ENCODE assay signal across 10 mouse cellular contexts in the genomic region with DNA sequence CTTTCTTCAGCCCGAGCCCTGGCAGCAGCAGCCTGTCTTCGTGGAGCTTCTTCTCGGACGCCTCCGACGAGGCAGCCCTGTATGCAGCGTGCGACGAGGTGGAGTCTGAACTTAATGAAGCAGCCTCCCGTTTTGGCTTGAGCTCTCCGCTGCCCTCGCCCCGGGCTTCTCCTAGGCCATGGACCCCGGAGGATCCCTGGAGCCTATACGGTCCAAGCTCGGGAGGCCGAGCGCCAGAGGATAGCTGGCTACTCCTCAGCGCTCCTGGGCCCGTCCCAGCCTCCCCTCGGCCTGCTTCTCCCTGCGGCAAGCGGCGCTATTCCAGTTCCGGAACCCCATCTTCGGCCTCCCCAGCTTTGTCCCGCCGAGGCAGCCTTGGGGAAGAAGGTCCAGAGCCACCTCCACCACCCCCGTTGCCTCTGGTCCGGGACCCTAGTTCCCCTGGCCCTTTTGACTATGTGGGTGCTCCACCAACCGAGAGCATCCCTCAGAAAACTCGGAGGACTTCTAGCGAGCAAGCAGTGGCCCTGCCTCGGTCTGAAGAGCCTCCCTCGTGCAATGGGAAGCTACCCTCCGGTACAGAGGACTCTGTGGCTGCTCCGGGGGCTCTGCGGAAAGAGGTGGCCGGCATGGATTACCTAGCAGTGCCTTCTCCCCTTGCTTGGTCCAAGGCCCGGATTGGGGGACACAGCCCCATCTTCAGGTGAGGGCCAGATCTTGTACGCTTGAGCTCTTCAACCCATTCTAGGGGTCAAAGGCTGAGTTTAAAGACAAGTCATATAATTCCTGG. TPM values are rescaled to one million over a fixed set of nuclear protein-coding genes. Genes with fewer than 3 reads are reported as not detected.
DNase-seq lines count a peak whose midpoint lies in the region; ATAC-seq and TF ChIP-seq lines count a peak whose summit lies in the region.
"Had no signal": no experiment of that assay in that cellular context is flagged by ENCODE, and none has a peak within 500 bp of the region (broad histone marks: within the 10 kb centered on the region; RNA-seq: fewer than 3 reads in every experiment).

No protein-coding gene starts in this region.

- peak overlapping the region; percentile 86 for H3K4me3 ChIP-seq in embryonic facial prominence, embryonic 13.5 days
- H3K4me3 ChIP-seq in heart, embryonic 15.5 days: peak overlapping the region; percentile 67
- H3K4me3 ChIP-seq in limb, embryonic 15.5 days: peak overlapping the region; percentile 72
- peak overlapping the region; percentile 52 for H3K4me3 ChIP-seq in stomach, postnatal 0 days (ENCODE audit: low read depth, low read length)

- H3K27me3 ChIP-seq in embryonic facial prominence, embryonic 13.5 days: no peaks in the 10 kb centered on the region
- peaks cover 18% of the 10 kb centered on the region for H3K27me3 ChIP-seq in heart, embryonic 15.5 days
- no peaks in the 10 kb centered on the region for H3K27me3 ChIP-seq in limb, embryonic 15.5 days
- H3K27me3 ChIP-seq in stomach, postnatal 0 days (ENCODE audit: control insufficient read depth, insufficient read depth, low read length): no peaks in the 10 kb centered on the region

- H3K36me3 ChIP-seq in embryonic facial prominence, embryonic 13.5 days: peaks cover 55% of the 10 kb centered on the region
- H3K36me3 ChIP-seq in heart, embryonic 15.5 days: no peaks in the 10 kb centered on the region
- peaks cover 47% of the 10 kb centered on the region for H3K36me3 ChIP-seq in limb, embryonic 15.5 days
- H3K36me3 ChIP-seq in stomach, postnatal 0 days (ENCODE audit: control insufficient read depth, insufficient read depth, low read length): 0 out of 2 replicates have a peak, but pooled peaks cover 4% of the 10 kb centered on the region

- peak overlapping the region; percentile 97 for H3K9ac ChIP-seq in embryonic facial prominence, embryonic 13.5 days
- H3K9ac ChIP-seq in heart, embryonic 15.5 days: peak overlapping the region; percentile 63; the same call in 1 of the 2 replicates
- H3K9ac ChIP-seq in limb, embryonic 15.5 days: peak overlapping the region; percentile 82
- H3K9ac ChIP-seq in stomach, postnatal 0 days (ENCODE audit: low read length): peak overlapping the region; percentile 45

- TF ChIP-seq CTCF in stomach, postnatal 0 days (IDR thresholded peaks at IDR 0.05; ENCODE audit: low read depth): no peak

- WGBS in embryonic facial prominence, embryonic 13.5 days: 8% methylated on average over 41 of the region's 41 CpGs
- WGBS in heart, embryonic 15.5 days: 21% methylated on average over 41 of the region's 41 CpGs
- 13% methylated on average over 41 of the region's 41 CpGs for WGBS in limb, embryonic 15.5 days
- 30% methylated on average over 41 of the region's 41 CpGs for WGBS in stomach, postnatal 0 days

- peak overlapping the region; percentile 94 for H3K4me2 ChIP-seq in embryonic facial prominence, embryonic 13.5 days
- peak overlapping the region; percentile 87 for H3K4me2 ChIP-seq in heart, embryonic 15.5 days
- H3K4me2 ChIP-seq in limb, embryonic 15.5 days: peak overlapping the region; percentile 75
- H3K4me2 ChIP-seq in stomach, postnatal 0 days (replicated peaks; ENCODE audit: low read depth): peak overlapping the region; percentile 86

- no peaks in the 10 kb centered on the region for H3K9me3 ChIP-seq in embryonic facial prominence, embryonic 13.5 days
- H3K9me3 ChIP-seq in heart, embryonic 15.5 days (replicated peaks): no peaks in the 10 kb centered on the region
- no peaks in the 10 kb centered on the region for H3K9me3 ChIP-seq in limb, embryonic 15.5 days
- no peaks in the 10 kb centered on the region for H3K9me3 ChIP-seq in stomach, postnatal 0 days (ENCODE audit: control insufficient read depth, low read length)

- H3K4me1 ChIP-seq in embryonic facial prominence, embryonic 13.5 days: peaks cover 63% of the 10 kb centered on the region
- peaks cover 51% of the 10 kb centered on the region for H3K4me1 ChIP-seq in heart, embryonic 15.5 days (replicated peaks)
- peaks cover 49% of the 10 kb centered on the region for H3K4me1 ChIP-seq in limb, embryonic 15.5 days
- H3K4me1 ChIP-seq in stomach, postnatal 0 days (replicated peaks; ENCODE audit: control insufficient read depth, insufficient read depth): no peaks in the 10 kb centered on the region

- TF ChIP-seq EP300 in stomach, postnatal 0 days (optimal IDR thresholded peaks at IDR 0.05): no peak

- ATAC-seq in embryonic facial prominence, embryonic 13.5 days (ENCODE audit: insufficient number of reproducible peaks, insufficient read depth, low FRiP score, low TSS enrichment, low read depth): no peak
- no peak for ATAC-seq in heart, embryonic 15.5 days (replicated peaks; ENCODE audit: insufficient number of reproducible peaks, insufficient read depth, low FRiP score, low read depth)
- no peak for ATAC-seq in limb, embryonic 15.5 days (ENCODE audit: insufficient number of reproducible peaks, low FRiP score, low TSS enrichment, low read depth)
- ATAC-seq in stomach, postnatal 0 days (ENCODE audit: low FRiP score, low TSS enrichment): no peak

- peak overlapping the region; percentile 100 for H3K27ac ChIP-seq in embryonic facial prominence, embryonic 13.5 days
- H3K27ac ChIP-seq in heart, embryonic 15.5 days: no peak overlapping the region
- peak overlapping the region; percentile 99 for H3K27ac ChIP-seq in limb, embryonic 15.5 days
- H3K27ac ChIP-seq in stomach, postnatal 0 days (replicated peaks): peak overlapping the region; percentile 88; the same call in 1 of the 2 replicates

- DNase-seq in layer of hippocampus, postnatal 10 days (ENCODE audit: low spot score in 2 of 2): peak; percentile 11 to 25
- DNase-seq in layer of hippocampus, postnatal 14 days (ENCODE audit: low spot score in 2 of 2): no peak
- no peak for DNase-seq in stomach, postnatal 0 days (ENCODE audit: low spot score)
- no peak for DNase-seq in thymus, postnatal 10 days (ENCODE audit: low spot score in 2 of 2)
- no peak for DNase-seq in ovary, postnatal 10 days (ENCODE audit: low spot score)

RNA-seq across cellular contexts. Expression of gene Nfatc4, which starts 3.8 kb away (rescaled TPM):
- 1 to 10 TPM; 3.9 to 5.8 TPM for total RNA-seq in layer of hippocampus, postnatal 10 days (2021)
- 1 to 10 TPM; 3.5 to 4.0 TPM for total RNA-seq in layer of hippocampus, postnatal 14 days (2021)
- 156 and 160 TPM in 2 replicates for polyA plus RNA-seq in embryonic facial prominence, embryonic 13.5 days (2015; fragmentation: Nextera tagmentation; extraction: Ambion mirVana)
- polyA plus RNA-seq in heart, embryonic 15.5 days (2015; fragmentation: Nextera tagmentation; extraction: Ambion mirVana): 10.8 and 15.8 TPM in 2 replicates
- 89.3 and 95.9 TPM in 2 replicates for polyA plus RNA-seq in limb, embryonic 15.5 days (2015; fragmentation: Nextera tagmentation; extraction: Ambion mirVana)
- 11.2 and 12.5 TPM in 2 replicates for polyA plus RNA-seq in stomach, postnatal 0 days (2015; fragmentation: Nextera tagmentation; extraction: Ambion mirVana)
- total RNA-seq: neutrophil, adult 5-6 weeks had no signal

RNA-seq across cellular contexts. Expression of gene Nynrin, which starts 27.1 kb away (rescaled TPM):
- total RNA-seq in layer of hippocampus, postnatal 10 days (2021): 10 to 100 TPM; 17.0 to 17.3 TPM
- 10 to 100 TPM; 11.3 to 11.4 TPM for total RNA-seq in layer of hippocampus, postnatal 14 days (2021)
- polyA plus RNA-seq in embryonic facial prominence, embryonic 13.5 days (2015; fragmentation: Nextera tagmentation; extraction: Ambion mirVana): 27.8 and 28.1 TPM in 2 replicates
- 12.7 and 15.0 TPM in 2 replicates for polyA plus RNA-seq in heart, embryonic 15.5 days (2015; fragmentation: Nextera tagmentation; extraction: Ambion mirVana)
- polyA plus RNA-seq in limb, embryonic 15.5 days (2015; fragmentation: Nextera tagmentation; extraction: Ambion mirVana): 21.6 and 25.5 TPM in 2 replicates
- 2.8 and 3.2 TPM in 2 replicates for polyA plus RNA-seq in stomach, postnatal 0 days (2015; fragmentation: Nextera tagmentation; extraction: Ambion mirVana)

RNA-seq across cellular contexts. Expression of gene Ripk3, which starts 38.1 kb away (rescaled TPM):
- 1 to 10 TPM in 1 of 2 experiments, under 1 TPM in 1; 0.78 to 2.2 TPM for total RNA-seq in layer of hippocampus, postnatal 10 days (2021)
- total RNA-seq in layer of hippocampus, postnatal 14 days (2021): under 1 TPM; 0.37 to 0.43 TPM
- 41.1 and 44.4 TPM in 2 replicates for polyA plus RNA-seq in embryonic facial prominence, embryonic 13.5 days (2015; fragmentation: Nextera tagmentation; extraction: Ambion mirVana)
- polyA plus RNA-seq in heart, embryonic 15.5 days (2015; fragmentation: Nextera tagmentation; extraction: Ambion mirVana): 12.6 and 20.7 TPM in 2 replicates
- 35.0 and 37.6 TPM in 2 replicates for polyA plus RNA-seq in limb, embryonic 15.5 days (2015; fragmentation: Nextera tagmentation; extraction: Ambion mirVana)
- 8.7 and 13.2 TPM in 2 replicates for polyA plus RNA-seq in stomach, postnatal 0 days (2015; fragmentation: Nextera tagmentation; extraction: Ambion mirVana)

RNA-seq across cellular contexts. Expression of gene Adcy4, which starts 42.9 kb away (rescaled TPM):
- total RNA-seq in layer of hippocampus, postnatal 10 days (2021): 1 to 10 TPM; 6.7 to 9.0 TPM
- total RNA-seq in layer of hippocampus, postnatal 14 days (2021): 1 to 10 TPM; 3.9 to 4.2 TPM
- polyA plus RNA-seq in embryonic facial prominence, embryonic 13.5 days (2015; fragmentation: Nextera tagmentation; extraction: Ambion mirVana): 20.2 and 21.6 TPM in 2 replicates
- 14.9 and 18.0 TPM in 2 replicates for polyA plus RNA-seq in heart, embryonic 15.5 days (2015; fragmentation: Nextera tagmentation; extraction: Ambion mirVana)
- 16.8 and 21.3 TPM in 2 replicates for polyA plus RNA-seq in limb, embryonic 15.5 days (2015; fragmentation: Nextera tagmentation; extraction: Ambion mirVana)
- 2.3 and 2.5 TPM in 2 replicates for polyA plus RNA-seq in stomach, postnatal 0 days (2015; fragmentation: Nextera tagmentation; extraction: Ambion mirVana)
- total RNA-seq: neutrophil, adult 5-6 weeks had no signal

RNA-seq across cellular contexts. Expression of gene Cbln3, which starts 57.4 kb away (rescaled TPM):
- total RNA-seq in layer of hippocampus, postnatal 10 days (2021): 1 to 10 TPM in 1 of 2 experiments, under 1 TPM in 1; 0.62 to 1.0 TPM
- total RNA-seq in layer of hippocampus, postnatal 14 days (2021): under 1 TPM; 0.38 to 0.69 TPM
- 0.28 and 0.30 TPM in 2 replicates for polyA plus RNA-seq in embryonic facial prominence, embryonic 13.5 days (2015; fragmentation: Nextera tagmentation; extraction: Ambion mirVana)
- 0.36 and 0.50 TPM in 2 replicates for polyA plus RNA-seq in heart, embryonic 15.5 days (2015; fragmentation: Nextera tagmentation; extraction: Ambion mirVana)
- polyA plus RNA-seq in limb, embryonic 15.5 days (2015; fragmentation: Nextera tagmentation; extraction: Ambion mirVana): 0.24 and 0.46 TPM in 2 replicates
- polyA plus RNA-seq in stomach, postnatal 0 days (2015; fragmentation: Nextera tagmentation; extraction: Ambion mirVana): 0.56 and 0.65 TPM in 2 replicates
- total RNA-seq: heart, adult 18-20 months; neutrophil, adult 5-6 weeks had no signal

Comparison
In these comparisons a context has a peak if more than half of its experiments do, and no peak if none do; other contexts are left out.
1. DNase-seq: peak in layer of hippocampus, postnatal 10 days (2 of 2); none in layer of hippocampus, postnatal 14 days (0 of 2), stomach, postnatal 0 days (single experiment), thymus, postnatal 10 days (0 of 2) and ovary, postnatal 10 days (single experiment).
2. H3K9ac ChIP-seq: peak in every context shown above with its lines; median percentile 97 in embryonic facial prominence, embryonic 13.5 days; 82 in limb, embryonic 15.5 days; 63 in heart, embryonic 15.5 days; 45 in stomach, postnatal 0 days.
3. Peak in every context shown above with its lines, with median percentiles within 50 percentile points of each other: H3K4me2 ChIP-seq and H3K4me3 ChIP-seq.